Mouse (Mus musculus) hindbrain, embryonic 10.5 days (tissue): Measurements from ENCODE around the gene Wdr46. TPM values are rescaled to one million over a fixed set of nuclear protein-coding genes. Genes with fewer than 3 reads are reported as not detected.
A peak's percentile ranks its signal among the peaks of the same experiment; 100 is the strongest.
"Not testable (repeated sequence)": the region's sequence is repeated elsewhere in the genome, so short reads cannot be mapped to it uniquely, and the experiment has no call there.

ENCODE experiments used
- DNase-seq: peaks from one replicate; pipeline ENCODE4 v3.0.0-alpha.2; 2017; ENCODE audit warnings: low spot score
- H3K27ac ChIP-seq: fragments of 300-500 bp; sonication (generic); 2 replicates; pipeline ENCODE4 v1.5.1; 2016; ENCODE audit warnings: mild to moderate bottlenecking, moderate library complexity
- H3K27me3 ChIP-seq: fragments of 300-500 bp; sonication (generic); 2 replicates; pipeline ENCODE4 v1.6.1; 2016; ENCODE audit warnings: mild to moderate bottlenecking; ENCODE audit not compliant: poor library complexity, insufficient read depth, severe bottlenecking
- H3K36me3 ChIP-seq: fragments of 300-500 bp; sonication (generic); 2 replicates; pipeline ENCODE4 v1.6.1; 2016; ENCODE audit warnings: mild to moderate bottlenecking, moderate library complexity
- H3K4me1 ChIP-seq: fragments of 300-500 bp; sonication (generic); replicated peaks from 2 replicates; pipeline ENCODE4 v1.6.1; 2016; ENCODE audit warnings: mild to moderate bottlenecking
- H3K4me3 ChIP-seq: fragments of 300-500 bp; sonication (generic); 2 replicates; pipeline ENCODE4 v1.5.1; 2016; ENCODE audit warnings: mild to moderate bottlenecking, moderate library complexity
- H3K9me3 ChIP-seq: fragments of 300-500 bp; sonication (generic); 2 replicates; pipeline ENCODE4 v1.6.1; 2016; ENCODE audit warnings: mild to moderate bottlenecking, moderate library complexity
- WGBS: fragments of 180-500 bp; shearing (Covaris S2); methylation state at CpG from one replicate; pipeline ENCODE4 v1.1.7; 2016; 5-methylcytosine and 5-hydroxymethylcytosine counted together
- polyA plus RNA-seq: library from polyadenylated mRNA; unstranded; fragments of >200 nt; fragmentation: Nextera tagmentation; extraction: Ambion mirVana; gene quantifications from 2 replicates; pipeline ENCODE4 v1.2.1, GENCODE M21; 2016

Gene Wdr46
- polyA plus RNA-seq, 1 experiment from 2014 or later, result 47.0 TPM

GRCm38 (mm10) chr17:33965846-33966550, 25.5 kb downstream of the Wdr46 start:
- DNase-seq, result no peak
- H3K36me3 ChIP-seq, result peaks cover 55% of the 10 kb centered on the region
- H3K4me1 ChIP-seq, result 0 out of 2 replicates have a peak, but pooled peaks cover 3% of the 10 kb centered on the region
- H3K9me3 ChIP-seq, result 0 out of 2 replicates have a peak, but pooled peaks cover 4% of the 10 kb centered on the region
- H3K4me3 ChIP-seq, result no peak overlapping the region
- H3K27me3 ChIP-seq, result no peaks in the 10 kb centered on the region; the same call in 1 of the 2 replicates
- H3K27ac ChIP-seq, result no peak overlapping the region
- 86% methylated on average over 16 of the region's 16 CpGs for WGBS

- Histone ChIP-seq H3K27ac (no peak overlapping the region), H3K4me3 (no peak overlapping the region), H3K36me3 (peaks cover 30% of the 10 kb centered on the region), H3K9me3 (0 out of 2 replicates have a peak, but pooled peaks cover 4% of the 10 kb centered on the region), H3K27me3 (no peaks in the 10 kb centered on the region; the same call in 1 of the 2 replicates), H3K4me1 (0 out of 2 replicates have a peak, but pooled peaks cover 3% of the 10 kb centered on the region)
- 4% methylated on average over 9 of the region's 9 CpGs for WGBS
- DNase-seq, result peak; percentile 88
Observed at GRCm38 (mm10) chr17:33968489-33968888, 28.0 kb downstream of the Wdr46 start.

GRCm38 (mm10) chr17:33968927-33969326, 28.5 kb downstream of the Wdr46 start:
- DNase-seq, result no peak
- Histone ChIP-seq H3K4me3 (no peak overlapping the region), H3K9me3 (0 out of 2 replicates have a peak, but pooled peaks cover 4% of the 10 kb centered on the region), H3K4me1 (0 out of 2 replicates have a peak, but pooled peaks cover 3% of the 10 kb centered on the region), H3K27me3 (no peaks in the 10 kb centered on the region; the same call in 1 of the 2 replicates), H3K36me3 (peaks cover 26% of the 10 kb centered on the region), H3K27ac (no peak overlapping the region)
- WGBS, result 30% methylated on average over 5 of the region's 5 CpGs

- H3K4me1 ChIP-seq, result 0 out of 2 replicates have a peak, but pooled peaks cover 3% of the 10 kb centered on the region
- 0 out of 2 replicates have a peak, but pooled peaks cover 4% of the 10 kb centered on the region for H3K9me3 ChIP-seq
- no peaks in the 10 kb centered on the region; the same call in 1 of the 2 replicates for H3K27me3 ChIP-seq
- no peak for DNase-seq
- no peak overlapping the region for H3K27ac ChIP-seq
- H3K36me3 ChIP-seq, result peaks cover 22% of the 10 kb centered on the region
- H3K4me3 ChIP-seq, result no peak overlapping the region
- 73% methylated on average over 4 of the region's 4 CpGs for WGBS
Observed at GRCm38 (mm10) chr17:33969394-33969793, 28.9 kb downstream of the Wdr46 start.

- peaks cover 5% of the 10 kb centered on the region for H3K4me1 ChIP-seq
Observed at GRCm38 (mm10) chr17:33972691-33973090, 32.2 kb downstream of the Wdr46 start.

GRCm38 (mm10) chr17:33973572-33973971, 33.1 kb downstream of the Wdr46 start:
- Histone ChIP-seq H3K27ac (no peak overlapping the region), H3K36me3 (no peaks in the 10 kb centered on the region), H3K27me3 (peaks cover 35% of the 10 kb centered on the region), H3K9me3 (0 out of 2 replicates have a peak, but pooled peaks cover 4% of the 10 kb centered on the region), H3K4me3 (no peak overlapping the region), H3K4me1 (peaks cover 10% of the 10 kb centered on the region)
- no peak for DNase-seq
- WGBS, result 71% methylated on average over 3 of the region's 3 CpGs

More at GRCm38 (mm10) chr17:33972691-33973090, 32.2 kb downstream of the Wdr46 start:
- WGBS, result 9% methylated on average over 1 of the region's 1 CpGs
- peaks cover 26% of the 10 kb centered on the region for H3K27me3 ChIP-seq
- peak; percentile 38 for DNase-seq
- no peak overlapping the region for H3K27ac ChIP-seq
- H3K9me3 ChIP-seq, result 0 out of 2 replicates have a peak, but pooled peaks cover 4% of the 10 kb centered on the region
- no peaks in the 10 kb centered on the region for H3K36me3 ChIP-seq
- no peak overlapping the region for H3K4me3 ChIP-seq

- peak overlapping the region; percentile 54 for H3K4me3 ChIP-seq
- H3K9me3 ChIP-seq, result no peaks in the 10 kb centered on the region
- H3K27me3 ChIP-seq, result peaks cover 58% of the 10 kb centered on the region
- H3K27ac ChIP-seq, result peak overlapping the region; percentile 29
- DNase-seq, result peak; percentile 11
- 2% methylated on average over 57 of the region's 57 CpGs for WGBS
- H3K36me3 ChIP-seq, result no peaks in the 10 kb centered on the region
- peaks cover 29% of the 10 kb centered on the region for H3K4me1 ChIP-seq
Observed at GRCm38 (mm10) chr17:33977861-33978557, 37.5 kb downstream of the Wdr46 start.

- peaks cover 58% of the 10 kb centered on the region for H3K27me3 ChIP-seq
- 1% methylated on average over 17 of the region's 17 CpGs for WGBS
Observed at GRCm38 (mm10) chr17:33978631-33979031, 38.2 kb downstream of the Wdr46 start.

GRCm38 (mm10) chr17:33979512-33980050, 39.1 kb downstream of the Wdr46 start:
- WGBS, result 79% methylated on average over 6 of the region's 6 CpGs
- Histone ChIP-seq H3K4me3 (no peak overlapping the region), H3K36me3 (no peaks in the 10 kb centered on the region), H3K27ac (no peak overlapping the region), H3K9me3 (no peaks in the 10 kb centered on the region), H3K27me3 (peaks cover 58% of the 10 kb centered on the region), H3K4me1 (peaks cover 29% of the 10 kb centered on the region)
- DNase-seq, result no peak

More at GRCm38 (mm10) chr17:33978631-33979031, 38.2 kb downstream of the Wdr46 start:
- DNase-seq, result peak; percentile 40
- Histone ChIP-seq H3K9me3 (no peaks in the 10 kb centered on the region), H3K36me3 (no peaks in the 10 kb centered on the region), H3K27ac (peak overlapping the region; percentile 29; the same call in 1 of the 2 replicates), H3K4me1 (peaks cover 29% of the 10 kb centered on the region), H3K4me3 (peak overlapping the region; percentile 54)

- 80% methylated on average over 19 of the region's 19 CpGs for WGBS
- DNase-seq, result no peak
- Histone ChIP-seq H3K4me1 (peaks cover 29% of the 10 kb centered on the region), H3K4me3 (peak overlapping the region; percentile 61), H3K27ac (peak overlapping the region; percentile 62; the same call in 1 of the 2 replicates), H3K27me3 (peaks cover 53% of the 10 kb centered on the region), H3K9me3 (no peaks in the 10 kb centered on the region), H3K36me3 (no peaks in the 10 kb centered on the region)
Observed at GRCm38 (mm10) chr17:33980181-33981035, 39.9 kb downstream of the Wdr46 start.

- 1% methylated on average over 27 of the region's 27 CpGs for WGBS
- not testable (repeated sequence) for H3K36me3 ChIP-seq, H3K9me3 ChIP-seq
- peak; percentile 92 for DNase-seq
- Histone ChIP-seq H3K4me1 (peaks cover 29% of the 10 kb centered on the region), H3K27ac (peak overlapping the region; percentile 91), H3K4me3 (peak overlapping the region; percentile 61), H3K27me3 (peaks cover 45% of the 10 kb centered on the region)
Observed at GRCm38 (mm10) chr17:33981192-33981909, 40.9 kb downstream of the Wdr46 start.
